Mouse (Mus musculus): ENCODE results near the gene Eef2kmt.
"Not testable (repeated sequence)": the region's sequence is repeated elsewhere in the genome, so short reads cannot be mapped to it uniquely, and the experiment has no call there.

Eef2kmt gene

GRCm38 (mm10) chr16:5226534-5226933, 29.2 kb downstream of the Eef2kmt start:
- DNase-seq (ENCODE audit: low spot score in 2 of 2) = not testable (repeated sequence)

DNA sequence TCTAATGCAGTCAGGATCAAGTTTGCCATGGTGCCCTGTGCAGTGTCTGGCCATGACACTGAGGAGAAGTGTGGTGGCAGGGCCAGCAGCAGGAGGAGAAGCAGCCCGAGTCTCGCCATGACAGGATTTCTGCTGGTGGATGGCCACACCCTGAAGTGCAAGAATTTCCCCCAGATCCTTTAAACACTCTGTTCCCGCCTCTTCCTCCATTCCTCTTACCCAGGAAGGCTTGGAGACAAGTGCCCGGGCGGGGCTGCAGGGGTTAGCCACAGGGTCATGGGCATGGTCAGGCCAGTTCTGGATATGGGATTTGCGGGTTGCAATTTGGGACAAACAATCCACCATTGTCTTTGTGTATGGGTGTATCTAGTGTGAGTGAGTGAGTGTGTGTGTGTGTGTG, 33.6 kb downstream of the Eef2kmt start, which contains the start of gene AU021092:
TSS of gene AU021092 (minus strand) at position 160 of the 400 bp plus-strand sequence.
- no peak for DNase-seq (ENCODE audit: low spot score in 2 of 2)

GRCm38 (mm10) chr16:5221403-5221802, 34.4 kb downstream of the Eef2kmt start:
- DNase-seq (ENCODE audit: low spot score in 2 of 2) = no peak

GRCm38 (mm10) chr16:5217341-5218133, 38.2 kb downstream of the Eef2kmt start:
- DNase-seq (ENCODE audit: low spot score in 2 of 2) = no peak

GRCm38 (mm10) chr16:5216686-5217085, 39.1 kb downstream of the Eef2kmt start:
- no peak for DNase-seq (ENCODE audit: low spot score in 2 of 2)

DNA sequence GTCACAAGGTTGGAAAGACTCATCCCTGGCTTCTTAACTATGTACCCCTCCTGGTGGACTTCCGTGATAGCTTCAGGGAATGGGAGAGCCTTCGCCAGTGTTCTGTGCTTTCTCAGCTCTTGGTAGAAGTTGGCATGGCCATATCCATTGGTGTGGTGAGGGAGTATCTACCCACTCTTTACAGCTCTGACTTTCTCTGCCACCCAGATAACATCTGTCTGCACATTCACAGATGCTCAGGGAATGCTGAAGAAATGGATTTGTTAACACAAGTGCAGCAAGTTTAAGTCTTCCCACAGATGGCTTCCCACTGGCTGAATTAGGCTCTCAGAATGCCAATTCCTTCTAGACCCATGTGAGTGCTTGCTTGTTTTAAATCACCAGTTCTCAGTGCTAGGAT, 41.7 kb downstream of the Eef2kmt start:
- DNase-seq (ENCODE audit: low spot score in 2 of 2) = no peak

GRCm38 (mm10) chr16:5212150-5212549, 43.6 kb downstream of the Eef2kmt start:
- no peak for DNase-seq (ENCODE audit: low spot score in 2 of 2)

- DNase-seq (ENCODE audit: low spot score in 2 of 2) = no peak
Observed at GRCm38 (mm10) chr16:5210365-5210764, 45.4 kb downstream of the Eef2kmt start.

- DNase-seq (ENCODE audit: low spot score in 2 of 2) = no peak
Observed at GRCm38 (mm10) chr16:5206051-5206450, 49.7 kb downstream of the Eef2kmt start.

- DNase-seq (ENCODE audit: low spot score in 2 of 2) = no peak
Observed at GRCm38 (mm10) chr16:5205431-5205970, 50.3 kb downstream of the Eef2kmt start.

DNA sequence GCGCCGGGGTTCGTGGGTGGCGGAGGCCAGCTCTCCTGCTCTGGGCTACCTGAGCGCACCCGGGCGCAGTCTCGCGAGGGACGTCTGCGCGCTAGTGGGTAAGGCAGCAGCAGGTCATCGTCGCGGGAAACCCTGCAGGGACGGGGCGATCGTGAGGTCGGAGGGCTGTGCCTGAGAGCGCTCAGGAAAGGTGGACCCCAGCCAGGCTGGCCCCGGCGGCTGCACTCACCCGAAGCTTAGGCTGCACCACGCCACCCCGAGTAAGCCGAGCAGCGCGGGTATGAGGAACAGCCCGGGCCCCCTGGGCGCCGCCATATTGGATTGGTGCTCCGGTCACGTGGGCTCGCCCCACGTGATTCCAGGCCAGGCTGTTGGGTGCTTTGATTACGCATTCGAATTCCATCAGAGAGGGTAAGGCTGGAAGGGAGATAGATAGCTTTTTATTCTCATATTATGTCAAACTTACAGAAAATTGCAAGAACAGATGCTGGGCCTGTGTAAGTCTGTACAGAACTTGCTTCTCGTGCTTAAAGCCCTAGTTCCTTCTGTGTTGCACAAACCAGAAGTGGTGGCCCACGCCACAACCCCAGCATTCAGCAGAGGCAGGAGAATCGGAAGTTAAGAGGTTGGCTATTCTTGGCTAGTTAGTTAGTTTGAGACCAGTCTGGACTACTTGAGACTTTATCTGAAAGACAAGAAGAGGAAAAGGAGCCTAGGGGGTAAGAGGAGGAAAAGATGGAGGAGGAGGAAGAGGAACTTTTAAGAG, 51.9 kb downstream of the Eef2kmt start, which contains the start of gene Nagpa:
TSS of gene Nagpa (minus strand) at position 345 of the 766 bp plus-strand sequence.
- DNase-seq (ENCODE audit: low spot score in 2 of 2) = peak; percentile 92 to 94

- DNase-seq (ENCODE audit: low spot score in 2 of 2) = peak in 1 of 2 experiments; percentile 43
Observed at GRCm38 (mm10) chr16:5203200-5203599, 52.6 kb downstream of the Eef2kmt start.

DNA sequence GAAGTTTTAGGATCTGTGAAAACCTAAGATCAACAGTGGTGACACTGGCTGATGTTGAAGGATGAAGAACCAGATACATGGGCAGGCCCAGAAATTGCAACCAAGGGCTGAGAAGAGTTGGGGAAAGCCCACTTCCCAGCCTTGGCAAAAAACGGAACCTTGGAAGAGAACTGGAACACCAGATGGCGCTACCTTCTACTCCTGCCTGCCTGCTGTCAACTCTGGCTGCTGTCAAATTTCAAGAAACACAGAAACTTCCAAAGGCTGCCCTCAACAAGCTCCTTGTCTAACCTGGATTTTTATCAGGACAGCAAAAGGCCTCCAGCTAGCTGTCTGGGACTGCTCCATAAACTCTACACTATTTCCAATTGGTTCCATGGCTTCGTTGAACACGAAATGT, 53.1 kb downstream of the Eef2kmt start:
- DNase-seq (ENCODE audit: low spot score in 2 of 2) = peak; percentile 62 to 66

- DNase-seq (ENCODE audit: low spot score in 2 of 2) = peak in 1 of 2 experiments; percentile 61
Observed at GRCm38 (mm10) chr16:5195080-5195479, 60.7 kb downstream of the Eef2kmt start.

Measured in right cerebral cortex, postnatal 10 days (tissue).